ENCODE assay signal across 10 mouse cellular contexts in the genomic region with DNA sequence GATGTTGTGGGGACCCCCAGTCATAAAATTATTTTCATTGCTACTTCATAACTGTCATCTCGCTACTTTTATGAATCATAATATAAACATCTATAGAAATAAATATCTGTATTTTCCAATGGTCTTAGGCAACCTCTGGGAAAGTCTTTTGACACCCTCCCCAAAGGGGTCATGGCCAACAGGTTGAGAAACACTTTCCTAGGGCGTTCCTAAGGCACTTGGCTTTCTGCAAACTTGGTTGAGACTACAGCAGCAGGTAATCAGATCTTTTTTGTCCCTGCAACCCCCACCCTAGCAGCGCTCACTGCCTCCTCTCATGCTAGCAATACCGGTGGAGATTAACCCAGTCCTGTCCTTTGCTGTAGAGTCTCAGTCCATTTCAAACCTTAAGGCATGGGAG. TPM values are rescaled to one million over a fixed set of nuclear protein-coding genes. Genes with fewer than 3 reads are reported as not detected.
DNase-seq lines count a peak whose midpoint lies in the region; ATAC-seq and TF ChIP-seq lines count a peak whose summit lies in the region.
"Had no signal": no experiment of that assay in that cellular context is flagged by ENCODE, and none has a peak within 500 bp of the region (broad histone marks: within the 10 kb centered on the region; RNA-seq: fewer than 3 reads in every experiment).

No protein-coding gene starts in this region.

- TF ChIP-seq CTCF in heart, postnatal 0 days (IDR thresholded peaks at IDR 0.05; ENCODE audit: low read depth): no peak

- H3K27ac ChIP-seq in heart, postnatal 0 days (ENCODE audit: low read depth): no peak overlapping the region
- H3K27ac ChIP-seq in embryonic facial prominence, embryonic 13.5 days: no peak overlapping the region
- no peak overlapping the region for H3K27ac ChIP-seq in intestine, embryonic 14.5 days (ENCODE audit: low read depth)
- H3K27ac ChIP-seq in midbrain, embryonic 14.5 days (replicated peaks; ENCODE audit: low read depth, low read length): no peak overlapping the region

- H3K36me3 ChIP-seq in heart, postnatal 0 days (replicated peaks; ENCODE audit: control insufficient read depth, insufficient read depth, low read length): 0 out of 2 replicates have a peak, but pooled peaks cover 12% of the 10 kb centered on the region
- H3K36me3 ChIP-seq in embryonic facial prominence, embryonic 13.5 days: peaks cover 13% of the 10 kb centered on the region
- H3K36me3 ChIP-seq in intestine, embryonic 14.5 days (ENCODE audit: control insufficient read depth, insufficient read depth, low read length): no peaks in the 10 kb centered on the region
- H3K36me3 ChIP-seq in midbrain, embryonic 14.5 days (ENCODE audit: control insufficient read depth, insufficient read depth, low read length): peaks cover 12% of the 10 kb centered on the region

- no peak for DNase-seq in heart, postnatal 0 days (ENCODE audit: low spot score)
- no peak for DNase-seq in heart, adult 9 months (ENCODE audit: low spot score in 2 of 2)
- no peak for DNase-seq in intestine, embryonic 14.5 days (ENCODE audit: low spot score)
- no peak for DNase-seq in midbrain, embryonic 14.5 days
- DNase-seq in urinary bladder, postnatal 14 days (ENCODE audit: low spot score): no peak
- no peak for DNase-seq in right cerebral cortex, postnatal 25 days
- DNase-seq in adrenal gland, postnatal 25 days: no peak
- DNase-seq: heart, postnatal 36 days had no signal

- no peak for TF ChIP-seq EP300 in heart, postnatal 0 days (IDR thresholded peaks at IDR 0.05; ENCODE audit: low read depth)

- H3K4me1 ChIP-seq in heart, postnatal 0 days (ENCODE audit: control insufficient read depth, insufficient read depth): no peaks in the 10 kb centered on the region
- H3K4me1 ChIP-seq in embryonic facial prominence, embryonic 13.5 days: peaks cover 19% of the 10 kb centered on the region
- peaks cover 7% of the 10 kb centered on the region; the same call in 1 of the 2 replicates for H3K4me1 ChIP-seq in intestine, embryonic 14.5 days (replicated peaks; ENCODE audit: control insufficient read depth, insufficient read depth, low read length)
- H3K4me1 ChIP-seq in midbrain, embryonic 14.5 days (ENCODE audit: control insufficient read depth, insufficient read depth, low read length): peaks cover 4% of the 10 kb centered on the region; the same call in 1 of the 2 replicates

- H3K4me2 ChIP-seq in heart, postnatal 0 days (ENCODE audit: low read depth, low read length): peak overlapping the region; percentile 51
- H3K4me2 ChIP-seq in embryonic facial prominence, embryonic 13.5 days: peak overlapping the region; percentile 75
- H3K4me2 ChIP-seq in intestine, embryonic 14.5 days (ENCODE audit: low read length): peak overlapping the region; percentile 79
- peak overlapping the region; percentile 65 for H3K4me2 ChIP-seq in midbrain, embryonic 14.5 days (ENCODE audit: low read length)

- ATAC-seq in heart, postnatal 0 days (ENCODE audit: insufficient read depth, low read depth): no peak
- no peak for ATAC-seq in embryonic facial prominence, embryonic 13.5 days (ENCODE audit: insufficient number of reproducible peaks, insufficient read depth, low FRiP score, low TSS enrichment, low read depth)
- no peak for ATAC-seq in intestine, embryonic 14.5 days (replicated peaks; ENCODE audit: low FRiP score, low TSS enrichment, low read depth)
- no peak for ATAC-seq in midbrain, embryonic 14.5 days (ENCODE audit: low FRiP score, low TSS enrichment)

- no peaks in the 10 kb centered on the region for H3K9me3 ChIP-seq in heart, postnatal 0 days (replicated peaks; ENCODE audit: control insufficient read depth, low read length)
- H3K9me3 ChIP-seq in embryonic facial prominence, embryonic 13.5 days: no peaks in the 10 kb centered on the region
- no peaks in the 10 kb centered on the region for H3K9me3 ChIP-seq in intestine, embryonic 14.5 days (ENCODE audit: control insufficient read depth, low read length)
- H3K9me3 ChIP-seq in midbrain, embryonic 14.5 days (ENCODE audit: control insufficient read depth, low read length): no peaks in the 10 kb centered on the region

- H3K27me3 ChIP-seq in heart, postnatal 0 days (ENCODE audit: control insufficient read depth, insufficient read depth, low read length): peaks cover 11% of the 10 kb centered on the region
- H3K27me3 ChIP-seq in embryonic facial prominence, embryonic 13.5 days: peaks cover 20% of the 10 kb centered on the region
- H3K27me3 ChIP-seq in intestine, embryonic 14.5 days (replicated peaks; ENCODE audit: control insufficient read depth, insufficient read depth, low read length): peaks cover 6% of the 10 kb centered on the region; the same call in 1 of the 2 replicates
- H3K27me3 ChIP-seq in midbrain, embryonic 14.5 days (ENCODE audit: control insufficient read depth, insufficient read depth, low read length): peaks cover 8% of the 10 kb centered on the region

- H3K4me3 ChIP-seq in heart, postnatal 0 days (ENCODE audit: low read depth, low read length): peak overlapping the region; percentile 24; the same call in 1 of the 2 replicates
- peak overlapping the region; percentile 42 for H3K4me3 ChIP-seq in embryonic facial prominence, embryonic 13.5 days
- no peak overlapping the region for H3K4me3 ChIP-seq in intestine, embryonic 14.5 days (ENCODE audit: low read depth, low read length)
- H3K4me3 ChIP-seq in midbrain, embryonic 14.5 days (replicated peaks; ENCODE audit: low read depth, low read length): peak overlapping the region; percentile 30; the same call in 1 of the 2 replicates
- H3K4me3 ChIP-seq: myocyte had no signal

- 58% methylated on average over 4 of the region's 4 CpGs for WGBS in heart, postnatal 0 days
- WGBS in embryonic facial prominence, embryonic 13.5 days: 33% methylated on average over 4 of the region's 4 CpGs
- WGBS in intestine, embryonic 14.5 days: 37% methylated on average over 4 of the region's 4 CpGs
- WGBS in midbrain, embryonic 14.5 days: 51% methylated on average over 4 of the region's 4 CpGs

- H3K9ac ChIP-seq in heart, postnatal 0 days (replicated peaks; ENCODE audit: low read depth, low read length): no peak overlapping the region
- peak overlapping the region; percentile 70 for H3K9ac ChIP-seq in embryonic facial prominence, embryonic 13.5 days
- no peak overlapping the region for H3K9ac ChIP-seq in intestine, embryonic 14.5 days (ENCODE audit: low read length)
- peak overlapping the region; percentile 55; the same call in 1 of the 2 replicates for H3K9ac ChIP-seq in midbrain, embryonic 14.5 days (replicated peaks; ENCODE audit: low read length)

RNA-seq across cellular contexts. Expression of a gene that starts 8.1 kb away (rescaled TPM):
- 0.70 and 3.1 TPM in 2 replicates for total RNA-seq in heart, postnatal 0 days (2014; rRNA removed; ENCODE audit: low replicate concordance)
- 1.7 and 1.8 TPM in 2 replicates for polyA plus RNA-seq in heart, postnatal 0 days (2015; fragmentation: Nextera tagmentation; extraction: Ambion mirVana)
- 4.4 and 5.2 TPM in 2 replicates for polyA plus RNA-seq in embryonic facial prominence, embryonic 13.5 days (2015; fragmentation: Nextera tagmentation; extraction: Ambion mirVana)
- polyA plus RNA-seq in intestine, embryonic 14.5 days (2014; fragmentation: Nextera tagmentation; extraction: Ambion mirVana): 3.4 and 4.1 TPM in 2 replicates
- 0.69 and 2.8 TPM in 2 replicates for polyA plus RNA-seq in midbrain, embryonic 14.5 days (2014; fragmentation: Nextera tagmentation; extraction: Ambion mirVana)
- 3.9 TPM in 2 replicates for total RNA-seq in adrenal gland, postnatal 25 days (2021)

RNA-seq across cellular contexts. Expression of a gene that starts 37.5 kb away (rescaled TPM):
- total RNA-seq in heart, postnatal 0 days (2014; rRNA removed; ENCODE audit: low replicate concordance): 4.9 and 25.1 TPM in 2 replicates
- polyA plus RNA-seq in heart, postnatal 0 days (2015; fragmentation: Nextera tagmentation; extraction: Ambion mirVana): 4.0 and 4.2 TPM in 2 replicates
- 12.6 and 13.0 TPM in 2 replicates for polyA plus RNA-seq in embryonic facial prominence, embryonic 13.5 days (2015; fragmentation: Nextera tagmentation; extraction: Ambion mirVana)
- 7.5 and 8.0 TPM in 2 replicates for polyA plus RNA-seq in intestine, embryonic 14.5 days (2014; fragmentation: Nextera tagmentation; extraction: Ambion mirVana)
- polyA plus RNA-seq in midbrain, embryonic 14.5 days (2014; fragmentation: Nextera tagmentation; extraction: Ambion mirVana): 12.9 and 13.4 TPM in 2 replicates
- 10.4 and 13.7 TPM in 2 replicates for total RNA-seq in adrenal gland, postnatal 25 days (2021)

RNA-seq across cellular contexts. Expression of a gene that starts 44.7 kb away (rescaled TPM):
- total RNA-seq in heart, postnatal 0 days (2014; rRNA removed; ENCODE audit: low replicate concordance): 19.7 and 23.5 TPM in 2 replicates
- 19.5 and 22.1 TPM in 2 replicates for polyA plus RNA-seq in heart, postnatal 0 days (2015; fragmentation: Nextera tagmentation; extraction: Ambion mirVana)
- 29.1 and 36.9 TPM in 2 replicates for polyA plus RNA-seq in embryonic facial prominence, embryonic 13.5 days (2015; fragmentation: Nextera tagmentation; extraction: Ambion mirVana)
- 32.3 and 32.5 TPM in 2 replicates for polyA plus RNA-seq in intestine, embryonic 14.5 days (2014; fragmentation: Nextera tagmentation; extraction: Ambion mirVana)
- 16.2 and 22.8 TPM in 2 replicates for polyA plus RNA-seq in midbrain, embryonic 14.5 days (2014; fragmentation: Nextera tagmentation; extraction: Ambion mirVana)
- 25.4 and 29.6 TPM in 2 replicates for total RNA-seq in adrenal gland, postnatal 25 days (2021)

Comparison
In these comparisons a context has a peak if more than half of its experiments do, and no peak if none do; other contexts are left out.
1. H3K9ac ChIP-seq: peak in embryonic facial prominence, embryonic 13.5 days (single experiment) and midbrain, embryonic 14.5 days (single experiment); none in heart, postnatal 0 days (single experiment) and intestine, embryonic 14.5 days (single experiment).
2. Peak in every context shown above with its lines, with median percentiles within 50 percentile points of each other: H3K4me2 ChIP-seq.